ENCODE assay signal across 15 mouse cellular contexts in genomic region chr8:95738596-95738995, GRCm38 (mm10). TPM values are rescaled to one million over a fixed set of nuclear protein-coding genes. Genes with fewer than 3 reads are reported as not detected.
DNase-seq lines count a peak whose midpoint lies in the region; ATAC-seq and TF ChIP-seq lines count a peak whose summit lies in the region.
"Had no signal": no experiment of that assay in that cellular context is flagged by ENCODE, and none has a peak within 500 bp of the region (broad histone marks: within the 10 kb centered on the region; RNA-seq: fewer than 3 reads in every experiment).

No protein-coding gene starts in this region.

- peak; percentile 42 for TF ChIP-seq CTCF in heart, postnatal 0 days (IDR thresholded peaks at IDR 0.05; ENCODE audit: low read depth)
- TF ChIP-seq CTCF in liver, embryonic 14.5 days (IDR thresholded peaks at IDR 0.05; ENCODE audit: low read depth), result 0 out of 2 replicates have a peak, but pooled peaks have one; percentile 15
- peak; percentile 29 for TF ChIP-seq CTCF in Patski (IDR thresholded peaks at IDR 0.05)

- CTCF ChIA-PET in Patski (lab: Charles Lee), result interaction anchor here (1.2 to 5.4 kb wide), 4 partner anchors 8 to 53 kb away, joined by 3 to 18 read pairs (median 4); no protein-coding TSS in a partner anchor

- no peaks in the 10 kb centered on the region for H3K9me3 ChIP-seq in heart, postnatal 0 days (replicated peaks; ENCODE audit: control insufficient read depth, low read length)
- no peaks in the 10 kb centered on the region for H3K9me3 ChIP-seq in liver, embryonic 14.5 days (ENCODE audit: control insufficient read depth, low read length)
- H3K9me3 ChIP-seq: forebrain, embryonic 12.5 days; liver, embryonic 15.5 days; midbrain, embryonic 12.5 days; neural tube, embryonic 15.5 days had no signal

- POLR2A ChIA-PET in Patski (lab: Charles Lee), result no interaction called here

- DNase-seq in heart, postnatal 0 days (ENCODE audit: low spot score), result no peak
- no peak for DNase-seq in heart, adult 18-20 months
- no peak for DNase-seq in liver, embryonic 14.5 days (ENCODE audit: low read depth in 3 of 3, low spot score in 3 of 3)
- DNase-seq in liver (no peak), Patski (ENCODE audit: low read depth, low spot score) (no peak)
- no peak for DNase-seq in cerebellum, adult 9-11 months
- DNase-seq: adrenal gland, postnatal 36 days; layer of hippocampus, postnatal 36 days had no signal

- no peak overlapping the region for H3K9ac ChIP-seq in heart, postnatal 0 days (replicated peaks; ENCODE audit: low read depth, low read length)
- no peak overlapping the region for H3K9ac ChIP-seq in liver, embryonic 14.5 days (replicated peaks)
- H3K9ac ChIP-seq: forebrain, embryonic 12.5 days; liver, embryonic 15.5 days; midbrain, embryonic 12.5 days; neural tube, embryonic 15.5 days had no signal

- no peak for ATAC-seq in heart, postnatal 0 days (ENCODE audit: insufficient read depth, low read depth)
- no peak for ATAC-seq in liver, embryonic 14.5 days (ENCODE audit: insufficient read depth)
- no peak for ATAC-seq in Patski
- ATAC-seq in megakaryocyte progenitor cell, adult 5-6 weeks (replicated peaks; ENCODE audit: poor library complexity), result peak; percentile 60; the same call in 1 of the 2 replicates
- no peak for ATAC-seq in erythroid progenitor cell, adult 5-6 weeks (replicated peaks; ENCODE audit: low FRiP score, poor library complexity, severe bottlenecking)
- ATAC-seq: hindbrain, embryonic 16.5 days had no signal

- WGBS in heart, postnatal 0 days, result 68% methylated on average over 7 of the region's 7 CpGs
- 82% methylated on average over 7 of the region's 7 CpGs for WGBS in liver, embryonic 14.5 days (ENCODE audit: insufficient replicate concordance)

- H3K27me3 ChIP-seq in heart, postnatal 0 days (ENCODE audit: control insufficient read depth, insufficient read depth, low read length), result no peaks in the 10 kb centered on the region
- H3K27me3 ChIP-seq in liver, embryonic 14.5 days (ENCODE audit: control insufficient read depth, insufficient read depth, low read length), result no peaks in the 10 kb centered on the region
- H3K27me3 ChIP-seq in Patski, result no peaks in the 10 kb centered on the region
- H3K27me3 ChIP-seq: forebrain, embryonic 12.5 days; liver, embryonic 15.5 days; midbrain, embryonic 12.5 days; neural tube, embryonic 15.5 days had no signal

- in situ Hi-C loops in Patski (cut with MboI; ENCODE audit: low pct_unique_long_range_greater_than_20kb), result no loop called here

- H3K4me3 ChIP-seq in heart, postnatal 0 days (ENCODE audit: low read depth, low read length), result no peak overlapping the region
- H3K4me3 ChIP-seq in liver, embryonic 14.5 days (ENCODE audit: insufficient read depth in 1 of 2, low read depth in 2 of 2, low read length in 2 of 2), result no peak overlapping the region
- H3K4me3 ChIP-seq: forebrain, embryonic 12.5 days; liver, embryonic 15.5 days; midbrain, embryonic 12.5 days; neural tube, embryonic 15.5 days had no signal

- H3K4me1 ChIP-seq in heart, postnatal 0 days (ENCODE audit: control insufficient read depth, insufficient read depth), result no peaks in the 10 kb centered on the region
- H3K4me1 ChIP-seq in liver, embryonic 14.5 days (replicated peaks; ENCODE audit: control insufficient read depth in 2 of 2, insufficient read depth in 2 of 2, low read length in 1 of 2), result no peaks in the 10 kb centered on the region
- H3K4me1 ChIP-seq: forebrain, embryonic 12.5 days; liver, embryonic 15.5 days; midbrain, embryonic 12.5 days; neural tube, embryonic 15.5 days had no signal

- H3K27ac ChIP-seq in heart, postnatal 0 days (ENCODE audit: low read depth), result no peak overlapping the region
- no peak overlapping the region for H3K27ac ChIP-seq in liver, embryonic 14.5 days
- H3K27ac ChIP-seq: forebrain, embryonic 12.5 days; liver, embryonic 15.5 days; midbrain, embryonic 12.5 days; neural tube, embryonic 15.5 days had no signal

- no peak overlapping the region for H3K4me2 ChIP-seq in heart, postnatal 0 days (ENCODE audit: low read depth, low read length)
- H3K4me2 ChIP-seq in liver, embryonic 14.5 days (ENCODE audit: low read depth), result no peak overlapping the region
- H3K4me2 ChIP-seq: forebrain, embryonic 12.5 days; liver, embryonic 15.5 days; midbrain, embryonic 12.5 days; neural tube, embryonic 15.5 days had no signal

- TF ChIP-seq EP300 in heart, postnatal 0 days (IDR thresholded peaks at IDR 0.05; ENCODE audit: low read depth), result no peak
- TF ChIP-seq EP300 in liver, embryonic 14.5 days (IDR thresholded peaks at IDR 0.05; ENCODE audit: low read depth), result no peak

- peaks cover 92% of the 10 kb centered on the region for H3K36me3 ChIP-seq in heart, postnatal 0 days (replicated peaks; ENCODE audit: control insufficient read depth, insufficient read depth, low read length)
- peaks cover 87% of the 10 kb centered on the region for H3K36me3 ChIP-seq in liver, embryonic 14.5 days (replicated peaks; ENCODE audit: control insufficient read depth, insufficient read depth, low read depth)

RNA-seq across cellular contexts. Expression of gene Setd6, which starts 22.9 kb away (rescaled TPM):
- 13.7 and 20.2 TPM in 2 replicates for total RNA-seq in heart, postnatal 0 days (2014; rRNA removed; ENCODE audit: low replicate concordance)
- polyA plus RNA-seq in heart, postnatal 0 days (2015; fragmentation: Nextera tagmentation; extraction: Ambion mirVana), result 10.7 and 12.8 TPM in 2 replicates
- 10 to 100 TPM; 15.8 to 21.0 TPM for total RNA-seq in heart, adult 18-20 months (2021)
- 8.2 and 16.0 TPM in 2 replicates for polyA plus RNA-seq in liver, embryonic 14.5 days (2012; rRNA removed)
- polyA plus RNA-seq in liver, embryonic 14.5 days (2014; fragmentation: Nextera tagmentation; extraction: Ambion mirVana), result 15.0 and 17.4 TPM in 2 replicates
- 36.3 TPM for polyA plus RNA-seq in Patski (2021)
- 29.8 and 31.8 TPM in 2 replicates for total RNA-seq in megakaryocyte progenitor cell, adult 5-6 weeks (2015)
- total RNA-seq in megakaryocyte progenitor cell, adult 5-6 weeks (2017), result 48.4 and 48.9 TPM in 2 replicates
- total RNA-seq in erythroid progenitor cell, adult 5-6 weeks (2015; ENCODE audit: low replicate concordance), result 6.8 and 8.8 TPM in 2 replicates
- 16.6 and 17.5 TPM in 2 replicates for total RNA-seq in erythroid progenitor cell, adult 5-6 weeks (2017; ENCODE audit: low replicate concordance)
